Mouse (Mus musculus): ENCODE measurements around the gene 9330161L09Rik. TPM values are rescaled to one million over a fixed set of nuclear protein-coding genes. Genes with fewer than 3 reads are reported as not detected.

Gene 9330161L09Rik
- polyA plus RNA-seq, 1 experiment, result not detected

DNA sequence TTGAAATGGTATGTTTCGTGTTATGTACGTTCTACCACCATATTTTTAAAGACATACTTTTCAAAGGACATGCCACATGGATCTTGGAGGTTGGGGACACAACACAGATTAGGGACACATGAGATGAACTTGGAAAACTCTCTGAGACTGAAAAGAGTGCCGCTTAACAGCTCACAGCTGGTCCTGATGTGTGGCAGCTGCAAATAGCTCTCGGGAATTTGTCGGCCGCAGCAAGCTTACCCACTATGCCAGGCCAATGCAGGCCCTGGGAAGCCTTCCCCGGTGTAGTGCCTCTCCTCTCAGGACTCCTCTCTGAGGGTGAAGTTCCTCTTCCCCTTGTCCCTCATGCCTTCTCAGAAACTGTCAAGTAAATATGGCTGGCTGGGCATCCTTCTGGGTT, 10.9 kb downstream of the 9330161L09Rik start:
- no peak for TF ChIP-seq CTCF (IDR thresholded peaks at IDR 0.05; ENCODE audit: control insufficient read depth, insufficient read depth, low read length)
- TF ChIP-seq POLR2A (IDR thresholded peaks at IDR 0.05; ENCODE audit: borderline replicate concordance, control insufficient read depth, low read depth, low read length), result no peak
- 74% methylated on average over 7 of the region's 7 CpGs for WGBS
- Histone ChIP-seq H3K4me1 (ENCODE audit: control insufficient read depth, insufficient read depth, low read length) (peaks cover 3% of the 10 kb centered on the region; the same call in 1 of the 2 replicates), H3K4me3 (replicated peaks; ENCODE audit: control insufficient read depth, low read depth, low read length) (no peak overlapping the region), H3K27ac (ENCODE audit: control insufficient read depth, insufficient read depth, low read depth, low read length, poor library complexity) (peak overlapping the region; percentile 44)

DNA sequence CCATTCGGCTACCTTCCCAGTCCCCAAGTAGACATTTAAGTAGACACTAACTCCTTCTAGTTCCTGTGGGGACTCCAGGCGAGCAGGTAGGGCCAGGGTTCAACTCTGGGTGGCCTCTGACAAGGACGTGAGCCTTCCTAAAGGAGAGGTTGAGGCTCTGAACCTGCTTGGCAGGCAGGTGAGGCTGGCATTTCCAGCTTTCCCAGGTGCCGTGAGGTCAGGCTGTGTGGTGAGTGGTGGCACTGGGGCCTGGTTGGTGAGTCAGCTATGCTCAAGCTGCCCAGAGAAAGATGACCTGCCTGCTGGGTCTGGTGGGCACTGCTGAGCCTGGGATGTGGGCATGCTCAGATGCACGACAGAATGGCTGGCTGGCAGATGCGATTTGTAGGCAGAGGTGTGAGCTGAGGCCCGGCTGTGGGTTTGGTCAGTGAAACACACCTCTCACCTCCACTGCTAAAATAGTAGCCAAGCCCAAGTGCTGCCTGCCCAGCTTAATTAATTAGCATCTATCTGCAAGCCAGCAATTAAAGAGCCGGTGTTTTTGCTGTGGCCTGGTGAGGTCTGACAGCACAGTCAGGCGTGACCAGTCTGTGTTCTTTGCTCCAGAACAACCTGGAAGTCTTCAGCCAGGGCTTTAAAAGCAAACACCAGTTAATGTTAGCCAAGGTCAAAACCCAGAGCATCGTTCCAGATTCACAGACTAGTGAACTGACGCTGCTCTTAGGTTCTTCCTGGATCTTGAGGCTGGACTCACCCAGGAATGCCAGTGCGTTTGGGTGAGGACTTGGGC, 11.9 kb downstream of the 9330161L09Rik start:
- H3K4me1 ChIP-seq (ENCODE audit: control insufficient read depth, insufficient read depth, low read length), result peaks cover 3% of the 10 kb centered on the region; the same call in 1 of the 2 replicates
- peak overlapping the region; percentile 12 for H3K27ac ChIP-seq (ENCODE audit: control insufficient read depth, insufficient read depth, low read depth, low read length, poor library complexity)
- TF ChIP-seq POLR2A (IDR thresholded peaks at IDR 0.05; ENCODE audit: borderline replicate concordance, control insufficient read depth, low read depth, low read length) (no peak; the same call in 1 of the 2 replicates), CTCF (IDR thresholded peaks at IDR 0.05; ENCODE audit: control insufficient read depth, insufficient read depth, low read length) (no peak)
- 84% methylated on average over 12 of the region's 12 CpGs for WGBS
- H3K4me3 ChIP-seq (replicated peaks; ENCODE audit: control insufficient read depth, low read depth, low read length), result no peak overlapping the region

DNA sequence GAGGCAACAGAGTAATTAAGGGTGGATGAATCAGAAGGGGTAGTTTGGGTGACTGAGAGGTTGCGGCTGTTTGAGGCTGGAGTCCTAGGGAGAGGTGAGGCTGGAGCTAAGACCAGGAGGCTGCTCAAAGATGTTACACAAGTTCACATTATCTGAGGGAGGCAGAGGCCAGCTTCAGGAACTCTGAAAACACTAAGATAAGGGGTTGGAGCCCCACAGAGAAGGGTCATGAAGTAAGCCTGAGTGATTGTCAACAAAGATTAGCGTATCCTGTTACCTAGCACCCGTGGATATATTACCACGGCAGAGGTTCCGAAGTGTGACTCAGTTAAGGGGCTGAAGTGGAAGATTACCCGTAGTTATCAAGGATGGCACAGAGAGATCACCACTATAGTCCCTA, 14.1 kb downstream of the 9330161L09Rik start:
- WGBS, result 38% methylated on average over 6 of the region's 6 CpGs
- no peak overlapping the region for H3K4me3 ChIP-seq (replicated peaks; ENCODE audit: control insufficient read depth, low read depth, low read length)
- H3K4me1 ChIP-seq (ENCODE audit: control insufficient read depth, insufficient read depth, low read length), result peaks cover 3% of the 10 kb centered on the region; the same call in 1 of the 2 replicates
- H3K27ac ChIP-seq (ENCODE audit: control insufficient read depth, insufficient read depth, low read depth, low read length, poor library complexity), result peak overlapping the region; percentile 81
- TF ChIP-seq CTCF (IDR thresholded peaks at IDR 0.05; ENCODE audit: control insufficient read depth, insufficient read depth, low read length), result no peak
- no peak for TF ChIP-seq POLR2A (IDR thresholded peaks at IDR 0.05; ENCODE audit: borderline replicate concordance, control insufficient read depth, low read depth, low read length)

DNA sequence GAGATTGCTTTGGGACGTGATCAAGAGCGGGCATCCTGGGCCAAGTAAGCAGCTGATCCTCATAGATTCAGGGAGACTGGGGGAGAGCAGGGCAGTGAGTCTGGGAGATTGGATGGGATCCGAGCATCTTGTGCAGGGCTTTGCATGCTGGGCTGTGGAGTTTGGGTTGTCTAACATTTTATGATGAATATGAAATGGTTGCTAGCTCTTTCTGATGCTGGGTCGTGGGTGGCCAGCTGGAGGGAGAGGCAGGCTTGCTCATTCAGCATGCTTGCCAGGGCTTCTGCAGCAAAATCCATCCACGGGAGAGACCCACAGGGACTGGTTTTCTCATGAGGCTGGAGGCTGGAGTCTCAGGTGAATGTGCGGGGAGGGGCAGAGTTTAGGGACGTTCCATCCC, 16.5 kb downstream of the 9330161L09Rik start:
- Histone ChIP-seq H3K27ac (ENCODE audit: control insufficient read depth, insufficient read depth, low read depth, low read length, poor library complexity) (no peak overlapping the region), H3K4me3 (replicated peaks; ENCODE audit: control insufficient read depth, low read depth, low read length) (no peak overlapping the region), H3K4me1 (ENCODE audit: control insufficient read depth, insufficient read depth, low read length) (peaks cover 3% of the 10 kb centered on the region; the same call in 1 of the 2 replicates)
- 90% methylated on average over 7 of the region's 7 CpGs for WGBS
- TF ChIP-seq CTCF (IDR thresholded peaks at IDR 0.05; ENCODE audit: control insufficient read depth, insufficient read depth, low read length) (no peak), POLR2A (IDR thresholded peaks at IDR 0.05; ENCODE audit: borderline replicate concordance, control insufficient read depth, low read depth, low read length) (no peak)

- no peak overlapping the region for H3K27ac ChIP-seq (ENCODE audit: control insufficient read depth, insufficient read depth, low read depth, low read length, poor library complexity)
Measured at GRCm38 (mm10) chr12:103389982-103390381, 17.6 kb downstream of the 9330161L09Rik start.

DNA sequence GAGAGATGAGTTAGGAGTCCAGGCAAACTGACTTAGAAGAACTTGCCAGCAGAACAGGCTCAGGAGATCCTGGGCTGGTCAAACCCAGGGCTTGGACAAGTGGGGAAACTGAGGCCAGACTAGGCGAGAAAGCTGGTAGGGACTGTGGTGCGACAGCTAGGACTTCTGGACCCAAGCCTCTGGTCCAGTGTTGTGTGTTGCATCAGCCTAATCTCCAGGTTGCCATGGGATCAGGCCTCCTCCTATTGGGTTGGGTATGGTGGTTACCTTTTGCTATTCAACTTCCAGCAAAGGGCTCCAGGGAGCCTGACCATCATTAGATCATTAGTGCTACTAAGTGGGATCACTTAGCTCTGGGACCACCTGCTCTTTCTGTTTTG, 18.3 kb downstream of the 9330161L09Rik start:
- Histone ChIP-seq H3K4me1 (ENCODE audit: control insufficient read depth, insufficient read depth, low read length) (peaks cover 1% of the 10 kb centered on the region), H3K4me3 (replicated peaks; ENCODE audit: control insufficient read depth, low read depth, low read length) (peak overlapping the region; percentile 73), H3K27ac (ENCODE audit: control insufficient read depth, insufficient read depth, low read depth, low read length, poor library complexity) (peak overlapping the region; percentile 80)
- no peak for TF ChIP-seq POLR2A (IDR thresholded peaks at IDR 0.05; ENCODE audit: borderline replicate concordance, control insufficient read depth, low read depth, low read length)
- TF ChIP-seq CTCF (IDR thresholded peaks at IDR 0.05; ENCODE audit: control insufficient read depth, insufficient read depth, low read length), result no peak
- WGBS, result 72% methylated on average over 2 of the region's 2 CpGs

More at GRCm38 (mm10) chr12:103389982-103390381, 17.6 kb downstream of the 9330161L09Rik start:
- Histone ChIP-seq H3K4me3 (replicated peaks; ENCODE audit: control insufficient read depth, low read depth, low read length) (peak overlapping the region; percentile 62), H3K4me1 (ENCODE audit: control insufficient read depth, insufficient read depth, low read length) (peaks cover 1% of the 10 kb centered on the region)
- TF ChIP-seq CTCF (IDR thresholded peaks at IDR 0.05; ENCODE audit: control insufficient read depth, insufficient read depth, low read length), result no peak
- no peak for TF ChIP-seq POLR2A (IDR thresholded peaks at IDR 0.05; ENCODE audit: borderline replicate concordance, control insufficient read depth, low read depth, low read length)
- WGBS, result 41% methylated on average over 4 of the region's 4 CpGs

DNA sequence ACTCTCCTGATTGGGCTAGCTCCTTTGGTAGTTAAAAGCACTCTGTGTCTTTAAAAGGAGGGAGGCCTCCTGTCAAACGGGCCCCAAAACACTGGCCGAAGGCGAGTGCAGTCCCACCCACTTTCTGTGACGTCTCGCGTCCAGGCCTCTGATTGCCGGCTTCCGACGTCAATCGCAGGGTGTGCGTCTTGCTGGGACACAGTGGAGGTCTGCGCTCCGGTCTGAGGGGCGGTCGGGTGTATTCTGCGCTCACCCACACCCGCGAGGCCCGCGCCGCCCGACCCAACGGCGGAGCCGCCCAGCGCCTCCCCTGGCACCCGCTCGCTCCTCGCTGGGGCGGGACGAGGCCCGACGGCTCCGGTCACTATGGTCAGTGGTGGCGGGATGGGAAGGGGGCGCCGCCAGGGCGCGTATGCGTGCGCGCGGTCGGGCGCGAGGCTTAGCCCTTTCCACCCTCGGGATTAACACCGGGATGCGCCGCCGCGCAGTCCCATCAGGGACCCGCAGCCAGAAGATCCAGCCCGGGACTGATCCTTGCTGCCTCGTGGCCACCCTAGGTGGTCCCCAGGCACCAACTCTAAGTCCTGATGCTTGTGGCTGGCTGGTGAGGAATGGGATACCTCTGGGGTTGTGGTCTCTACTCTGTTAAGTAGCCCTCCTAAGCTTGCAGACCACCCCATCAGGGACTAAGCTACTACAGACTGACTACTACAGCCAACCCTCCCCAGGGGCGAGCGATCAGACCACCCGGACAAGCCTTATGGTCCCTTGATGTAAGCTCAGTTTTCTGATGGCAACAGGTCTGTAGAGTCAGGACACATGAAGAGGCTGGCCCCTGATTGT, 18.9 kb downstream of the 9330161L09Rik start, which contains the start of gene Otub2:
TSS of gene Otub2 (plus strand) at position 178 of the 843 bp plus-strand sequence.
- WGBS, result 2% methylated on average over 58 of the region's 58 CpGs
- H3K4me3 ChIP-seq (replicated peaks; ENCODE audit: control insufficient read depth, low read depth, low read length), result peak within 1 kb of the TSS; percentile 73
- H3K4me1 ChIP-seq (ENCODE audit: control insufficient read depth, insufficient read depth, low read length), result no peaks in the 10 kb centered on the region; the same call in none of the 2 replicates
- no peak for TF ChIP-seq CTCF (IDR thresholded peaks at IDR 0.05; ENCODE audit: control insufficient read depth, insufficient read depth, low read length)
- peak; percentile 81; the same call in 1 of the 2 replicates for TF ChIP-seq POLR2A (IDR thresholded peaks at IDR 0.05; ENCODE audit: borderline replicate concordance, control insufficient read depth, low read depth, low read length)
- H3K27ac ChIP-seq (ENCODE audit: control insufficient read depth, insufficient read depth, low read depth, low read length, poor library complexity), result peak within 1 kb of the TSS; percentile 80

DNA sequence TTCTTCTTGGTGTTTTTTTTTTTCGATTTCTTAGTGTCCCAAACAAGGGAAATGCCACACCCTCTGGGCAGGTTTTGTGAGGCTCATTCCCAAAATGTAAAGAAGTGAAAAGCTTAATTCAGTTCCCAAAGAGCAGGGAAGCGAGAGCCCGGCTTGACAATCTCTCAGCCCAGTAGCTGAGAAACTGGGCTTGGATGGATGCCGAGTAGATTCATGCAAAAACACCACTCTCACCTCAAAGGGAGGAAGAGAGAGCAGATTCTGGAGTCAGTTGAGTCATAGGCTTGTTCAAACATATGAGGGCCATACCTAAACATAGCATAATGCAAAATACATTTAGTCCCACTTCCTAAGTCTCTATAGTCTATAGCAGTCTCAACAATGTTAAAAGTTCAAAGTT, 27.4 kb downstream of the 9330161L09Rik start:
- TF ChIP-seq CTCF (IDR thresholded peaks at IDR 0.05; ENCODE audit: control insufficient read depth, insufficient read depth, low read length), result no peak
- TF ChIP-seq POLR2A (IDR thresholded peaks at IDR 0.05; ENCODE audit: borderline replicate concordance, control insufficient read depth, low read depth, low read length), result no peak
- 73% methylated on average over 4 of the region's 4 CpGs for WGBS
- Histone ChIP-seq H3K4me3 (replicated peaks; ENCODE audit: control insufficient read depth, low read depth, low read length) (no peak overlapping the region), H3K4me1 (ENCODE audit: control insufficient read depth, insufficient read depth, low read length) (no peaks in the 10 kb centered on the region), H3K27ac (ENCODE audit: control insufficient read depth, insufficient read depth, low read depth, low read length, poor library complexity) (no peak overlapping the region)

Data from bone marrow, adult 2 months (tissue).